Mouse (Mus musculus) thymus, adult 18-20 months (tissue): Measurements from ENCODE around the gene Rad18.
A peak's percentile ranks its signal among the peaks of the same experiment; 100 is the strongest.
"Not testable (repeated sequence)": the region's sequence is repeated elsewhere in the genome, so short reads cannot be mapped to it uniquely, and the experiment has no call there.

Source experiments
- DNase-seq, 2 experiments: peaks; one replicate each; pipeline ENCODE4 v3.0.0; 2022; ENCODE audit warnings: mixed read lengths in 2 of 2

Gene Rad18

GRCm38 (mm10) chr6:112696056-112696950 is at the start of gene Rad18:
Gene Rad18 (minus strand): TSS chr6:112696686.
- DNase-seq = peak; percentile 66 to 75

GRCm38 (mm10) chr6:112742297-112742696 is 45.8 kb upstream of the Rad18 start:
- no peak for DNase-seq

DNA sequence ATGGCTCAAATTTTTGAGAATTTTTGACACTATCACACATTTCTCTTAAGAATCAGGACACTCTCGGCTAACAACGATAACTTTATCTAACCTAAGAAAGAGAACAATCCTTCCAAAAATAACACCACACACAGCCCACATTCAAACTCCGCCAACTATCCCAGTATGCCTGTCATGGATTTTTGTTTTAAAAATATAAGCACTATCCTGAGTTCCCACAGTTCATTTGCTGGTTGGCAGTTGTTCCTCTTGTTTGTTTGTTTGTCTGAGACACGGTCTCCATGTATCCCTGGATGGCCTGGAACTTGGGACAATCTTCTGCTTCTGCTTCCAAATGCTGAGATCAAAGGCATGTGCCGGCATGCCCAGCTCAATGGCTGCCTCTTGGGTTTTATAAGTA is 45.3 kb upstream of the Rad18 start:
- no peak for DNase-seq

- DNase-seq = no peak
Measured at GRCm38 (mm10) chr6:112739635-112740034, 43.1 kb upstream of the Rad18 start.

DNA sequence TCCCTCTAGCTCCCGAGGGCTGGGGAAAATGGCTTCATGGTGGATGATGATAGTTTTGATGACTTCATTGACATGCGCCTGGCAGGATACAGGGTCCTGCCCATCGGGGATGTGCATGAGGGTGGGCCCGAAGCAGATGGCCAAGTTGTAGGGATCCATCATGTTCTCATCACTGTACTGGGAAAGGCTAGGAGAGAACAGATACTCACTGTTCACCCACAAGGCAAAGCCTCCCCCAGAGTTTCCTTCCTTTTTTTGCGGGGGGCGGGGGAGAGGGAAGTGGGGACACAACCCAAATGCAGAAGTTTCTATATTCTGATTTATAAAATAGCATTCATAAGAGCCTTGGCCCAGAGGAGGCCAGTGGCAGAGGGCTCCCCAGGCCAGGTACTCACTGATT is 42.4 kb upstream of the Rad18 start:
- DNase-seq = no peak

- DNase-seq = no peak
Measured at GRCm38 (mm10) chr6:112736471-112736870, 40.0 kb upstream of the Rad18 start.

GRCm38 (mm10) chr6:112735054-112735453 is 38.6 kb upstream of the Rad18 start:
- DNase-seq = no peak

GRCm38 (mm10) chr6:112733942-112734341 is 37.5 kb upstream of the Rad18 start:
- DNase-seq = no peak

DNA sequence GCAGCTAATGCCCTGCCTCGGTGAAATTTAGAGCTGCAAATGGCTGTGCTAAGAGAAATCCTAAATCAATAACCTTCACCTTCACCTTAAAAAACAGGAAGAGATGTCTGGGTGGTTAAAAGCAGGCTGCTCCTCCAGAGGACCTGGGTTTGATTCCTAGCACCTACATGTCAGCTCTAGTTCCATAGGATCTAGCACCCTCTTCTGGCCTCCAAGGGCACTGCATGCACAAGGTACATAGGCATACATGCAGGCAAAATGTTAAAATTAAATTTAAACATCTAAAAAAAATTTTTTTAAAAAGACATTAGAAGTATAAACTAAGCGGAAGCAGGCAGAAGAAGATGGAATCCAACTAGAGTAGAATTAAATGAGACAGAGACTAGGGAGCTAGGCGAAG is 35.9 kb upstream of the Rad18 start:
- DNase-seq = no peak

DNA sequence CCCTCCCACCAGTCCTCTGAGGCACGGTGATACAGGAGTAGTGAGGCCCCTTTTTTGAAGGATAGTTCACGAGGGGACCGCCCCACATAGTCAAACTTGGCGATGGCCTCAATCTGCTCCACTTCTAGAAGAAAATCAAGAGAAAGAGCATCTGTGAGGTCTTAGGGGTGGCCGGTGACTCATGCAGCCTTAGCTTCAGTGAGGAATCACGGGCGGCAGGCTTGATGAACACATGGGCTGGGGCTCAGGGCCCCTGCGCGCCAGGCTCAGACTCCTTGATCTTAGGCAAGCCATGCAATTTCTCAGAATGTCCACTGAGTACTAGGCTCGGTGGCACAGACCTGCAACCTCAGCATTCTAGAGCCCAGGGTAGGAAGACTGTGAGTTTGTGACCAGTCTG is 34.9 kb upstream of the Rad18 start:
- no peak for DNase-seq

- peak; percentile 21 to 23 for DNase-seq
Measured at GRCm38 (mm10) chr6:112728760-112729422, 32.4 kb upstream of the Rad18 start.

- DNase-seq = no peak
Measured at GRCm38 (mm10) chr6:112725468-112725867, 29.0 kb upstream of the Rad18 start.

DNA sequence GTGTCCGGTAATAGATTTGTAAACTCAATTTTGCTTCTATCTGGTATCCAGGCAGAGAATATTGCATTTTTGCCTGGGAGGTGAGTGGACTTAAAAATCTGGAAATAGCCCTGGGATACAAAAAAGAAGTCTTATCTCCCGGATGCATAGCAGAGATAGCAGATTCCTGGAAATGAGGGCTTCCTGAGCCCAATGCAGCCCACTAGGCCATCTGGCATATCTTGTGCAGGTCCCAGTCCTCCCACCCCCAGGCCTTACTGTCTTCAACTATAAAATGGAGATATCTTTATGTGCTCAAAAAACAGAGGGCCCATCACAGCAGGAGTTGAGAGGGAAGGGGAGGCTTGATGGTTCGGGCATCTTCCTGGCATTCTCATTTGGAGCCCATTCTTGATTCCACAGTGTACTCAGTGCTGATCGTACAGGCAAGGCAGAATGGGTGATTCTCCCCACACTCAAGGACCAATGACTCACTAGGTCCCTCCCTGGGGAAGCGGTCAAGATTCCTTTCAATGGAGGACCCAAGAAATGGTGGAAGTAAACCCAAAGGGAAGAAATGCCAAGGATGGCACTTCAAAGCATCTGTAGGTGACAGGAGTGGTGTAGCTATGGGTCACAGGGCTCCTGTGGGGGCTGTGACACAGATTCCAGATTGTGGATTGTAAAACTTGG is 24.1 kb upstream of the Rad18 start:
- no peak for DNase-seq

- no peak for DNase-seq
Measured at GRCm38 (mm10) chr6:112719983-112720382, 23.5 kb upstream of the Rad18 start.

GRCm38 (mm10) chr6:112717168-112717567 is 20.7 kb upstream of the Rad18 start:
- DNase-seq = no peak

- no peak for DNase-seq
Measured at GRCm38 (mm10) chr6:112713951-112714350, 17.5 kb upstream of the Rad18 start.

- not testable (repeated sequence) for DNase-seq
Measured at GRCm38 (mm10) chr6:112702296-112702695, 5.8 kb upstream of the Rad18 start.

DNA sequence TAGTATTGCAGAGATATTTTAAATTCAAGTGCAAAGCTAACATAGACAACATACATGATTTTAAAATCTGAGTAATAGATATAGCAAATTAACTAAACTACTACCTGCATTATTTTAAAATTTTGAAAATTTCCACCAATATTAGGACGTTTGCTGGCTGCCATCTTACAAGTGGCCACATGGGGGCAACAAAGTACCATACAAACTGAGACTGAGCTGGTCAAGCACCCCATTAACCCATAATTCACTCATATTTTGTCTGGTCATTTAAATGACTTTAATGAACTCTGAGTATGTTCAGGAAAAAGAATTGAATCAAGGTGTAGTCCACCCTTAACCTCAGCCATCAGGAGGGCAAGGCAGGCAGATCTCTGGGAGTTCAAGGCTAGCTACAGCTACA is 3.9 kb upstream of the Rad18 start:
- no peak for DNase-seq

GRCm38 (mm10) chr6:112699115-112699514 is 2.6 kb upstream of the Rad18 start:
- no peak for DNase-seq

- DNase-seq = no peak
Measured at GRCm38 (mm10) chr6:112694492-112694891, 2.0 kb downstream of the Rad18 start.

DNA sequence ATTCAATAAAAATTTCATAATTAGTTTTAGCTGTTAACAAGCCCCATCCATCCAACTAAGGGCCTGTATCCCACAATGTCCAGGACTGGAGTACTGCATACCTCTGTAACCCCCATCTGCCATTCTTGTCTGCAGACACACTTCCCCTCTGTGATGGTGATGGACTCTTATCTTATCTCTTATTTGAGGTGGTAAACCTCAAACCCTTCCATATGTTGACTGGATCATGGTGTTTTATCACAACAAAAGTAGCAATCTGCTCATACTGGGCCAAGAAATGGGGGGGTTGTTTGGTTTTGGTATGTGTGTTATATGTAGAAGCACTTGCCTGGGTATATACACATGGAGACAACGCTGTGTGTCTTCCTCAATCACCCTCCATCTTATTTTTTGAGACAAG is 5.0 kb downstream of the Rad18 start:
- DNase-seq = no peak

DNA sequence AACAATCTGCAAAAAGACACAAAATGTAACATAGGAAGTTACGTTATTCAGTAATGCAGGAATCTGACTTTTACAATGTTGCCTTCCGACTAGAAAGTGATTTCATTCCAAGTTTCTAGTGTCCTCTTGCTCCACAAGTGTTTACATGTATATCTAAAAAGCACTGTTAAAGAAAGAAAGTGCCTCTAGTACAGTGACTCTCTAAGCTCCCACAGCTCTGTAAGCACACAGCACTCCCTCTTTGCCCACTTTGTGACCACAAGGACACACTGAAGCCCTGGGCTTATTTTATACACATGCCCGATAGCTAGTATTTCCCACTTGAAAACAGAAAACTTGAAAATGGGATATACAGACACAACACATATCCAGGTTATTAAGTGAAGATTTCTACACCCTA is 8.5 kb downstream of the Rad18 start:
- DNase-seq = no peak

GRCm38 (mm10) chr6:112686485-112686884 is 10.0 kb downstream of the Rad18 start:
- DNase-seq = no peak

- DNase-seq = no peak
Measured at GRCm38 (mm10) chr6:112684065-112684464, 12.4 kb downstream of the Rad18 start.
